Comparison of ENCODE assay signal across 7 mouse cellular contexts in the genomic region with DNA sequence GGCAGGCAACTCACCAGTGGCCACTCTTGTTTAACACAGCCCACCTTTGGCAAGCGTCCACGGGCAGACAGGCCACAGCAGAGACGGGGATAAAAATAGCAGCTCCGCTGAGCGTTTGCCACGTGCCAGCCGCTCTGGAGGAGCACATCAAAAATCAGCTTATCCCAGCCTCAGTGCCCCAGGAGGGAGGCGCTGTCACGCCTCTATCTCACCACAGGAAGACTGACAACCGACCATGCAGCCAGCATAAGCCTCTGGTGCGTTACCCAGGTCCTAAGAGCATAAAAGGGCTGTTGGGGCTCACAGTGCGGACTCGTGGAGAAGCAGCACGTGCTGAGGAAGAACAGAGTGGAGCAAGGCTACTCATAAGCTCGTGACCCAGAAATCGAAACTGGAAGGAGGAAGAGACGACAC.
DNase-seq lines count a peak whose midpoint lies in the region; ATAC-seq and TF ChIP-seq lines count a peak whose summit lies in the region.

No protein-coding gene starts in this region.

- WGBS in heart, embryonic 11.5 days (ENCODE audit: insufficient replicate concordance): 16% methylated on average over 17 of the region's 17 CpGs

- no peaks in the 10 kb centered on the region for H3K9me3 ChIP-seq in heart, embryonic 11.5 days (replicated peaks; ENCODE audit: control insufficient read depth, low read length)

- no peak overlapping the region; the same call in 1 of the 2 replicates for H3K9ac ChIP-seq in heart, embryonic 11.5 days (ENCODE audit: low read depth, low read length)

- TF ChIP-seq POLR2A in bone marrow macrophage, adult 2 months (IDR thresholded peaks at IDR 0.05; ENCODE audit: borderline replicate concordance, low read depth, low read length): no peak

- no peaks in the 10 kb centered on the region for H3K36me3 ChIP-seq in heart, embryonic 11.5 days (ENCODE audit: control insufficient read depth, insufficient read depth, low read length)

- H3K4me1 ChIP-seq in bone marrow macrophage, adult 2 months (ENCODE audit: control insufficient read depth, insufficient read depth, low read length): peaks cover 35% of the 10 kb centered on the region
- peaks cover 11% of the 10 kb centered on the region for H3K4me1 ChIP-seq in heart, embryonic 11.5 days (ENCODE audit: control insufficient read depth, insufficient read depth, low read length)

- H3K27ac ChIP-seq in bone marrow macrophage, adult 2 months (ENCODE audit: insufficient read depth, low read depth, low read length): peak overlapping the region; percentile 94
- peak overlapping the region; percentile 67 for H3K27ac ChIP-seq in heart, embryonic 11.5 days (ENCODE audit: low read depth, low read length)

- TF ChIP-seq CTCF in bone marrow macrophage, adult 2 months (IDR thresholded peaks at IDR 0.05; ENCODE audit: low read depth, low read length): no peak

- peak overlapping the region; percentile 24 for H3K4me3 ChIP-seq in bone marrow macrophage, adult 2 months (ENCODE audit: insufficient read depth, low read length)
- H3K4me3 ChIP-seq in heart, embryonic 11.5 days (ENCODE audit: low read depth, low read length): no peak overlapping the region

- H3K27me3 ChIP-seq in heart, embryonic 11.5 days (ENCODE audit: control insufficient read depth, insufficient read depth, low read length): no peaks in the 10 kb centered on the region

- H3K4me2 ChIP-seq in heart, embryonic 11.5 days: peak overlapping the region; percentile 20

- DNase-seq in layer of hippocampus, adult 11-12 months (ENCODE audit: low spot score): peak; percentile 12
- no peak for DNase-seq in layer of hippocampus, adult 8-10 months (ENCODE audit: low spot score in 2 of 2)
- DNase-seq in A20 (ENCODE audit: low read depth, low spot score): peak; percentile 55
- DNase-seq in retina, postnatal 1 day: peak; percentile 68
- DNase-seq in frontal cortex, postnatal 14 days (ENCODE audit: low spot score in 2 of 2): no peak

- ATAC-seq in heart, embryonic 11.5 days (replicated peaks; ENCODE audit: insufficient number of reproducible peaks, low FRiP score, low TSS enrichment): no peak

Comparison
In these comparisons a context has a peak if more than half of its experiments do, and no peak if none do; other contexts are left out.
1. DNase-seq: peak in layer of hippocampus, adult 11-12 months (single experiment), A20 (single experiment) and retina, postnatal 1 day (single experiment); none in layer of hippocampus, adult 8-10 months (0 of 2) and frontal cortex, postnatal 14 days (0 of 2).